Mouse (Mus musculus) frontal cortex, adult (tissue): ENCODE results near the gene Polr2e.
"Not testable (repeated sequence)": the region's sequence is repeated elsewhere in the genome, so short reads cannot be mapped to it uniquely, and the experiment has no call there.

Source experiments
- ATAC-seq: cut with Nextera tagmentation; 2 replicates; pipeline ENCODE4 v1.9.2; 2017; ENCODE audit warnings: mild to moderate bottlenecking, moderate library complexity, mixed read lengths; ENCODE audit not compliant: low TSS enrichment

The Polr2e gene

GRCm38 (mm10) chr10:80056976-80057682 lies 17.5 kb upstream of the Polr2e start:
- ATAC-seq: no peak

GRCm38 (mm10) chr10:80056506-80056905 lies 16.9 kb upstream of the Polr2e start:
- ATAC-seq: no peak

DNA sequence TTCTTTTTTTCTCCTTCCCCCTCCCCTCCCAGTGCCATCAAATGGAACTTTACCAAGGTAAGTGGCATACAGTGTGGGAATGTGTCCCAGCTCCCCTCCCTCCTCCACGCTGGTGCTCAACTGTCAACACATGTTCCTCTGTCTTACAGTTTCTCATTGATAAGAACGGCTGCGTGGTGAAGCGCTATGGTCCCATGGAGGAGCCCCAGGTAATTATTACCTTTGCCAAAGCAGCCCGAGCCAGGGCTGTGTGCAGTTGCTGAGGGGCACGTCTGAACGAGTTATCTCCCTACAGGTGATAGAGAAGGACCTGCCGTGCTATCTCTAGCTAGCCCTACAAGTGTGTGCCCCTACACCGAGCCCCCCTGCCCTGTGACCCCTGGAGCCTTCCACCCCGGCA lies 16.3 kb upstream of the Polr2e start:
- ATAC-seq: no peak

DNA sequence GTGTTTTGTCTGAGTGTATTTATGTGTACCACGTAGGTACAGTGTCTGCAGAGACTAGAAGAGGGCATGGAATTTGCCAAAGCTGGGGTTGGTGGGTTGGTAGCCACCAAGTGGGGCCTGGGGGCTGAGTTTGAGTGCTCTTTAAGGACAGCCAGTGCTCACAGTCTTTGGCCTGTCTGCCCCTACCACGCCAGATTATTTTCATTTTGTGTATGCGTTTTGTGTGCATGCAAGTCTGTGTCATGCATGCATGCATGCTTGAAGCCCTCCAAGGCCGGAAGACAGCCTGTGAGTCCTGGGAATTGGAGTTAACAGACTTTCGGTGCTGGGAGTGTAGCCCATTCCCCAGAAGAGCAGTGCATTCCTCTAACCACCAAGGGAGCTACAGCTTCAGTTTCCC lies 15.8 kb upstream of the Polr2e start:
- ATAC-seq: no peak

DNA sequence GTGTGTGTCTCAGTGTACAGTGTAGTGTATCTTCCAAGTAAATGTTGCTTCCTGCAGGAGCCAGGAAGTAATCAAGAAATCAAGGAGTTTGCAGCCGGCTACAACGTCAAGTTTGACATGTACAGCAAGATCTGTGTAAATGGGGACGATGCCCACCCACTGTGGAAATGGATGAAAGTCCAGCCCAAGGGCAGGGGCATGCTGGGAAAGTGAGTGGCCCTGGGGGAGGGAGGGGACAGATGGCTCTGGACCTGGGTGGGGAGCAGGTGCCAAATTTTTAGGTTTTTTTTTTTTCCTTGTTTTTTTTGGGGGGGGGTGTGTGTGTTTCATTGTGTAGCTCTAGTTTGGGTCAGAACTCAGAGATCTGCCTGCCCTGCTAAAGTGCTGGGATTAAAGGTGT lies 15.3 kb upstream of the Polr2e start:
- ATAC-seq: not testable (repeated sequence)

- ATAC-seq: peak; percentile 33; the same call in 1 of the 2 replicates
Observed at GRCm38 (mm10) chr10:80053831-80054815, 14.5 kb upstream of the Polr2e start.

- peak; percentile 92 for ATAC-seq
Observed at GRCm38 (mm10) chr10:80053259-80053780, 13.7 kb upstream of the Polr2e start.

- ATAC-seq: no peak
Observed at GRCm38 (mm10) chr10:80052374-80052764, 12.8 kb upstream of the Polr2e start.

GRCm38 (mm10) chr10:80051618-80052373 lies 12.2 kb upstream of the Polr2e start:
- no peak for ATAC-seq

- ATAC-seq: no peak
Observed at GRCm38 (mm10) chr10:80050885-80051617, 11.5 kb upstream of the Polr2e start.

DNA sequence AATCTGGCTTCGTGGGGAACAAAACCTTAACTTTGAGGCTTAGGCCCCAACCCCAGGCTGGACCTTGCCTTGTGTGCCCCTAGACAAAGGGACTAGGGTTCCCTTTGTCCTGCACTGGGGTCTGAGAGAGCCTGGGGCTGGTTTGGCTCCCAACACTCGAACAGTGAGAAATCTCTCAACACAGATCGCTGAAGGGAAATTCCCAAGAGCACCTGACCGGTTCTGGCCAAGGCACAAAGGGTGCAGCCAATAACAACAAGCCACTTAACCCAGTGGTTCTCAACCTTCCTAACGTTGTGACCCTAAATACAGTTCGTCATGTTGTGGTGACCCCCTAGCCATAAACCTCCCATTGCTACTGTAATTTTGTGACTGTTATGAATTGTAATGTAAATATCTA lies 10.6 kb upstream of the Polr2e start:
- no peak for ATAC-seq

DNA sequence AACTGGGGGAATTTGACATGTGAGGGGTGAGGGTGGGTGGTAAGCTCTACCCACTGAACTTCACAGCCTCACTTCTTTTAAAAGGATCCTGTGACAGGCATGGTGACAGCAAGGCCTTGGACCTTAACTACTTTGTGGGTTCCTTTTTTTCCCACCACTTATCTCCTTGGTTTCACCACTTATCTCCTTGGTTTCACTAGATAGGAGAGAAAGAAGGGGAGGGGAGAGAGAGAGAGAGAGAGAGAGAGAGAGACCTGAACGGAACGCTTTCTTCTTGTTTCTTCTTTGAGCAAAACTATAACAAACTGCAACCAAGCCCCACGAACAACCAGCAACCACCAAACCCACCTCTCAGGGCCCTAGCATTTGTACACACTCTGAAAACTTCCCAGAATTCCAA lies 9.2 kb upstream of the Polr2e start:
- no peak for ATAC-seq

- ATAC-seq: 0 out of 2 replicates have a peak, but pooled peaks have one; percentile 5
Observed at GRCm38 (mm10) chr10:80048396-80048795, 8.8 kb upstream of the Polr2e start.

DNA sequence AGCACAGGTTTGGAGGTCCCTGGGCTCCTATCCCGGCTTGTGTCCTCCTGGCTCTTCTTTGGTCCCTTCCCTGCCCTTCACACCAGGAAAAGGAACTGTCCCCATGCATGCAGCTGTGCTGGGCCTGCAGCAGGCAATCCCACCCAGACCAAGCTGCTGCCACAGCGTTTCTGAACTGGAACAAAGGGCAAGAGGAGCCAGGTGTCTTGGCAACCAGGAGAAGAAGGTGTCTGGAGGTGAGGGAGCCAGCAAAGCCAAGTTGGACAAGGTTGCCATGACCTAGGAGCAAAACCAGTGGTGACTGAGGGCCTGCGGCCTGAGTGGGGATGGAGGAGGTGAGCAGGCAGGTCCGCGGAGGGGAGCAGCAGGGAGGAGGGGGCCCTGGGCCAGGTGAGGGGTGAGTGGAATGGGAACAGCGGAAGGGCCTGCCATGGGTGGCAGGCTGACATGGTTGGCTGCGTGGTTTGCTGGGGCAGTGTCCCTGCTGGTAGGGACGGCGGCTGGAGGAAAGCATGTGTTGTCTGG lies 7.5 kb upstream of the Polr2e start, which contains the start of gene Gpx4:
Gene Gpx4, plus strand, starts transcription at position 126 of the 525 bp plus-strand sequence.
- no peak for ATAC-seq

GRCm38 (mm10) chr10:80045766-80046165 lies 6.2 kb upstream of the Polr2e start:
- ATAC-seq: no peak

DNA sequence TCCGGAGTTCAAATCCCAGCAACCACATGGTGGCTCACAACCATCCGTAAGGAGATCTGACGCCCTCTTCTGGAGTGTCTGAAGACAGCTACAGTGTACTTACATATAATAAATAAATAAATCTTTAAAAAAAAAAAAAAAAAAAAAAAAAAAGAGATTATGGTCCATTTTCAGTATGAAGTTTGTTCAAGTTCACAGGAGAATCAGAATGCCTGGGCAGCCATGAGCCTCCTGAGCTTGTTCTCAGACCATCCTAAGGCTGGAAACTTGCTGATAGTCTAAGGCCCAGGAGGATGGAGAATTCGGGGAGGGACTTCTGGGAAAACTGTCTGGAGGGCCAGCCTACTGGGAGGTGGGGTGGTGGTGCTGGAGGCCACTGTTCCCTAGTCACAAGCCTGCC lies 5.8 kb upstream of the Polr2e start:
- ATAC-seq: not testable (repeated sequence)

DNA sequence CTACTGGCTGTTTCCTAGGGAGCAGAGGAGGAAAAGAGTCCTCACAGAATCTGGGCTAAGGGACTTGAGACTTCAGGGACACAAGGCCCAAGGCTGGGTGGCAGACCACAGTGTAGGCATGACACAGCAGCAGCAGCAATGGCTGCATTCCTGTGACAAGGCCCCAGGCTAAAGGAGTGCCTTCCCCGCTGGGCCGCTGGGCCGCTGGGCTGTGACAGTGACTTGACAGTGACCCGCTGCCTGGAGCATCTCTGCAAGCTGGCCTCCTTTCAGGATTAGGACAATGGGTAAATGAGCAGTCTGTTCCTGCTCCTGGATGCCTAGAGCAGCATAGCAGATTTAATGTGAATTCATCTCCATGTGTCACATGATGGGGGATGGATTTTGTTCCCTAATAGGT lies 4.5 kb upstream of the Polr2e start:
- no peak for ATAC-seq

- not testable (repeated sequence) for ATAC-seq
Observed at GRCm38 (mm10) chr10:80041409-80042060, 1.9 kb upstream of the Polr2e start.

DNA sequence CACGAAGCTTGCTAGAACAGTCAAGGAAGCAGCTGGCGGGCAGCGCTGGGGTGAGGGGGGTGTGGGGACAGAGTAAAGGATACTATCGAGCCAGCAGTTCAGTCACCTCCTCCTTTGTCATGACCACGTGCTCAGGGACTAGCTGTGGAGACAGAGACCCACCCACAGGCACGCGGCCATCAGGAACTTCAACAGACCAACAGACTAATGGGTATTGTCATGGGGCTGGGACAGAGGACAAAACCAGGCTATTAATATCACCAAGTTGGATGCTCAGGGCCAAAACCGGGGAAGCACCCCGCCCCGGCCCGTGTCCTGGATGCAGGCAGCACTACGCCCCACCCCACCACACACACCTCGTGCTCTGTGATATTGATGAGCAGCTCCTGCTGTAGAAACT lies 2.8 kb downstream of the Polr2e start:
- ATAC-seq: no peak

DNA sequence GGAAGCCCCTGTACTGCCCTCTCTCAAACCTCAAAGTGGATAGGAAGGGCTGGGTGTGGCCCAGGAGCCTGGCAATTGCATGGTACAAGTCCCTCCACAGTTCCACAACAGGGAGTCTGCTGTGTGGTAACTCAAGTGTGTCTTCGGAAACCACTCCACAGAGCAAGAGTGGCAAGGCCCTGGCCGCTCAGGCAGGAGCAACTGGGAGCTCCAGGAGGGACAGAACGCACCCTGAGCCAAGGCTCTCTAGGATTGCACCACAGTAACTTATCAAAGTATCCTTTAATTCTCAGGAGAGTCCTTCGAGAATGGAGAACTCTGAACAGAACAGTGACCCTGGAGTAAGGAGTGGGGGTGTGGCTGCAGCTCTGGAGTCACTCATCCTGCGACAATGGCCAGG lies 3.9 kb downstream of the Polr2e start:
- ATAC-seq: no peak
